In the genomic region with DNA sequence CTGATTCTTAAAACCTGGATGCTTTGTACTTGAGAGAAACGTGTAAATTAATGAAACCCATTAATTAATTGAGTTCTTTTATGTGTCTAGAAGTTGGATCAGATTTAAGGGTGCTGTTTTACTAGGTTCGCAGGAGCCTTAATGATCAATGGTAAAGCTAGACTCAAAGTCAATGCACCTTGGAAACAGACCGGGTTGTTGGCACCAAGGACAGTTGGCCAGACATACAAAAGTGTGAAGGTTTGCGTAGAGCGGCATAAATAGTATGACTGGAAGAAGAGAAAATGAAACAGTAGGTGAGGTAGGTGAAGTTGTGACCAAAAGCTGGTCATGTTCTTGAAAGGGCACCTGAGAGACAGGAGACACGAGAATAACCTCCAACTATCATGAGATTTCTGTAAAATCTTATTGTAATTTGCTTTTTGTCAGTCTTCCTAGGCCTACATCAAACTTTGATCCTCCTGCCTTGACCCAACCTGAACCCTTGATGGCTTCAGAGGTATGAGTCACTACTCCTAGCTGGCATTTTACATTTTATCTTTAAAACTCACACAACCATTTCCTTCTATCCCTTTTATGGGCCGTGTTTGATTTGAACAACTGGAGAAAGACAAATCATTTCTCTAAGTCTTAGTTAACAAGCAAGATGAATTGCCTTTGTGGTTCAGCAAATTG, we compare ENCODE assay signal across 8 mouse cellular contexts. TPM values are rescaled to one million over a fixed set of nuclear protein-coding genes. Genes with fewer than 3 reads are reported as not detected.
A peak's percentile ranks its signal among the peaks of the same experiment; 100 is the strongest.
DNase-seq lines count a peak whose midpoint lies in the region; ATAC-seq and TF ChIP-seq lines count a peak whose summit lies in the region.

No protein-coding gene starts in this region.

- H3K36me3 ChIP-seq in lung, embryonic 14.5 days (ENCODE audit: insufficient read depth) = no peaks in the 10 kb centered on the region
- no peaks in the 10 kb centered on the region for H3K36me3 ChIP-seq in limb, embryonic 11.5 days (ENCODE audit: control insufficient read depth, insufficient read depth, low read length)
- no peaks in the 10 kb centered on the region for H3K36me3 ChIP-seq in small intestine, adult 2 months (ENCODE audit: control insufficient read depth, insufficient read depth, low read length)

- ATAC-seq in lung, embryonic 14.5 days (ENCODE audit: insufficient read depth) = no peak
- ATAC-seq in limb, embryonic 11.5 days (ENCODE audit: insufficient number of reproducible peaks, low FRiP score, low TSS enrichment, low read depth) = no peak

- no peaks in the 10 kb centered on the region for H3K27me3 ChIP-seq in lung, embryonic 14.5 days (ENCODE audit: insufficient read depth, low read length)
- no peaks in the 10 kb centered on the region for H3K27me3 ChIP-seq in limb, embryonic 11.5 days (ENCODE audit: control insufficient read depth, insufficient read depth, low read length)
- H3K27me3 ChIP-seq in small intestine, adult 2 months (ENCODE audit: control insufficient read depth, insufficient read depth, low read length) = no peaks in the 10 kb centered on the region

- peak; percentile 45 to 87 for DNase-seq in adrenal gland, adult (ENCODE audit: inconsistent age in 2 of 2, low spot score in 1 of 2)
- no peak for DNase-seq in adrenal gland, adult 18-20 months (ENCODE audit: low spot score in 2 of 2)
- no peak for DNase-seq in lung, embryonic 14.5 days
- DNase-seq in lung, postnatal 25 days (ENCODE audit: low spot score) = no peak
- no peak for DNase-seq in limb, embryonic 11.5 days (ENCODE audit: low spot score)
- DNase-seq in gastrocnemius, postnatal 25 days = no peak
- no peak for DNase-seq in lung, postnatal 36 days

- H3K4me1 ChIP-seq in lung, embryonic 14.5 days (ENCODE audit: insufficient read depth) = peaks cover 9% of the 10 kb centered on the region
- H3K4me1 ChIP-seq in limb, embryonic 11.5 days (ENCODE audit: control insufficient read depth, insufficient read depth, low read length) = peaks cover 3% of the 10 kb centered on the region; the same call in 1 of the 2 replicates
- peaks cover 11% of the 10 kb centered on the region; the same call in 1 of the 2 replicates for H3K4me1 ChIP-seq in small intestine, adult 2 months (ENCODE audit: control insufficient read depth, insufficient read depth, insufficient read length, low read length)

- H3K9me3 ChIP-seq in lung, embryonic 14.5 days (ENCODE audit: low read depth, low read length) = no peaks in the 10 kb centered on the region
- H3K9me3 ChIP-seq in limb, embryonic 11.5 days (ENCODE audit: control insufficient read depth, low read length) = no peaks in the 10 kb centered on the region

- 71% methylated on average over 7 of the region's 7 CpGs for WGBS in lung, embryonic 14.5 days
- 60% methylated on average over 7 of the region's 7 CpGs for WGBS in limb, embryonic 11.5 days
- WGBS in small intestine, adult 2 months = 55% methylated on average over 7 of the region's 7 CpGs

- TF ChIP-seq POLR2A in small intestine, adult 2 months (IDR thresholded peaks at IDR 0.05; ENCODE audit: low read depth, low read length) = no peak

- TF ChIP-seq CTCF in lung, embryonic 14.5 days (IDR thresholded peaks at IDR 0.05; ENCODE audit: low read depth) = no peak
- no peak for TF ChIP-seq CTCF in small intestine, adult 2 months (IDR thresholded peaks at IDR 0.05; ENCODE audit: extremely low read depth, insufficient read length, insufficient replicate concordance, low read depth, low read length)

- no peak overlapping the region for H3K27ac ChIP-seq in lung, embryonic 14.5 days (ENCODE audit: low read depth)
- H3K27ac ChIP-seq in limb, embryonic 11.5 days (replicated peaks; ENCODE audit: low read depth, low read length) = no peak overlapping the region
- peak overlapping the region; percentile 60; the same call in 1 of the 2 replicates for H3K27ac ChIP-seq in small intestine, adult 2 months (ENCODE audit: insufficient read depth, low read depth, low read length)

- no peak overlapping the region for H3K9ac ChIP-seq in lung, embryonic 14.5 days
- H3K9ac ChIP-seq in limb, embryonic 11.5 days (ENCODE audit: low read length) = no peak overlapping the region

- H3K4me2 ChIP-seq in lung, embryonic 14.5 days = peak overlapping the region; percentile 85
- peak overlapping the region; percentile 76 for H3K4me2 ChIP-seq in limb, embryonic 11.5 days (ENCODE audit: low read depth, severe bottlenecking)

- H3K4me3 ChIP-seq in lung, embryonic 14.5 days (ENCODE audit: low read depth, low read length) = peak overlapping the region; percentile 90; the same call in 1 of the 2 replicates
- peak overlapping the region; percentile 94; the same call in 1 of the 2 replicates for H3K4me3 ChIP-seq in limb, embryonic 11.5 days (ENCODE audit: low read depth, low read length)
- H3K4me3 ChIP-seq in small intestine, adult 2 months (ENCODE audit: low read depth, low read length) = no peak overlapping the region

RNA-seq across cellular contexts. Expression of a gene that starts 1.3 kb away (rescaled TPM):
- 10 to 100 TPM; 38.9 to 51.1 TPM for total RNA-seq in adrenal gland, adult 18-20 months (2021)
- polyA plus RNA-seq in lung, embryonic 14.5 days (2014; fragmentation: Nextera tagmentation; extraction: Ambion mirVana) = 96.8 and 103 TPM in 2 replicates
- polyA plus RNA-seq in limb, embryonic 11.5 days (2014; fragmentation: Nextera tagmentation; extraction: Ambion mirVana) = 96.3 and 104 TPM in 2 replicates
- 1.4 and 2.3 TPM in 2 replicates for polyA plus RNA-seq in small intestine, adult 2 months (2012; rRNA removed)
- total RNA-seq in gastrocnemius, postnatal 25 days (2021) = 10 to 100 TPM; 10.0 to 10.2 TPM

RNA-seq across cellular contexts. Expression of a gene that starts 16.8 kb away (rescaled TPM):
- 1 to 10 TPM in 1 of 2 experiments, under 1 TPM in 1; 0.83 to 2.7 TPM for total RNA-seq in adrenal gland, adult 18-20 months (2021)
- 3.9 and 6.0 TPM in 2 replicates for polyA plus RNA-seq in lung, embryonic 14.5 days (2014; fragmentation: Nextera tagmentation; extraction: Ambion mirVana)
- 3.3 and 4.7 TPM in 2 replicates for polyA plus RNA-seq in limb, embryonic 11.5 days (2014; fragmentation: Nextera tagmentation; extraction: Ambion mirVana)
- polyA plus RNA-seq in small intestine, adult 2 months (2012; rRNA removed) = 0.10 and 0.20 TPM in 2 replicates
- total RNA-seq in gastrocnemius, postnatal 25 days (2021) = under 1 TPM; 0.74 to 0.96 TPM

RNA-seq across cellular contexts. Expression of a gene that starts 50.2 kb away (rescaled TPM):
- under 1 TPM; 0.70 to 0.83 TPM for total RNA-seq in adrenal gland, adult 18-20 months (2021)
- polyA plus RNA-seq in lung, embryonic 14.5 days (2014; fragmentation: Nextera tagmentation; extraction: Ambion mirVana) = 56.9 and 59.2 TPM in 2 replicates
- 66.3 and 70.6 TPM in 2 replicates for polyA plus RNA-seq in limb, embryonic 11.5 days (2014; fragmentation: Nextera tagmentation; extraction: Ambion mirVana)
- 0.08 TPM in 2 replicates for polyA plus RNA-seq in small intestine, adult 2 months (2012; rRNA removed)
- 1 to 10 TPM in 1 of 2 experiments, under 1 TPM in 1; 0.31 to 1.1 TPM for total RNA-seq in gastrocnemius, postnatal 25 days (2021)

Comparison
In these comparisons a context has a peak if more than half of its experiments do, and no peak if none do; other contexts are left out.
1. DNase-seq: peak in adrenal gland, adult (2 of 2); none in adrenal gland, adult 18-20 months (0 of 2), lung, embryonic 14.5 days (single experiment), lung, postnatal 25 days (single experiment), limb, embryonic 11.5 days (single experiment), gastrocnemius, postnatal 25 days (single experiment) and lung, postnatal 36 days (single experiment).
2. RNA of a gene that starts 1.3 kb away (polyA plus RNA-seq): 96.3 to 104 TPM in limb, embryonic 11.5 days and 96.8 to 103 TPM in lung, embryonic 14.5 days; 1.4 to 2.3 TPM in small intestine, adult 2 months; every median in the first group is over 10 times any median in the second.
3. RNA of a gene that starts 50.2 kb away (polyA plus RNA-seq): 66.3 to 70.6 TPM in limb, embryonic 11.5 days and 56.9 to 59.2 TPM in lung, embryonic 14.5 days; 0.08 TPM in small intestine, adult 2 months; every median in the first group is over 10 times any median in the second.